Mouse (Mus musculus) hindbrain, postnatal 0 days (tissue): ENCODE measurements at regions not wholly inside any gene's neighbourhood (a gene's known extent, or its start where the extent isn't known, plus 50 kb on each side); places are given as distances from the start of the nearest gene placed in this dataset.

Experiments
- ATAC-seq: fragments of 200-750 bp; cut with Nextera tagmentation; 2 replicates; pipeline ENCODE4 v1.8.0; 2017; ENCODE audit warnings: mild to moderate bottlenecking, moderate TSS enrichment, moderate library complexity
- DNase-seq: peaks from one replicate; pipeline ENCODE4 v3.0.0-alpha.2; 2015; ENCODE audit warnings: low spot score
- H3K27ac ChIP-seq: fragments of 300-500 bp; sonication (generic); 2 replicates; pipeline ENCODE4 v1.5.1; 2014; ENCODE audit warnings: mild to moderate bottlenecking
- H3K27me3 ChIP-seq: fragments of 300-500 bp; sonication (generic); 2 replicates; pipeline ENCODE4 v1.6.1; 2014; ENCODE audit warnings: low read length, mixed read lengths; ENCODE audit not compliant: insufficient read depth
- H3K36me3 ChIP-seq: fragments of 300-500 bp; sonication (generic); 2 replicates; pipeline ENCODE4 v1.6.1; 2014; ENCODE audit warnings: low read length, mixed read lengths; ENCODE audit not compliant: insufficient read depth
- H3K4me1 ChIP-seq: fragments of 300-500 bp; sonication (generic); 2 replicates; pipeline ENCODE4 v1.6.1; 2014; ENCODE audit warnings: antibody characterized with exemption, low read length, mixed read lengths; ENCODE audit not compliant: insufficient read depth
- H3K4me2 ChIP-seq: fragments of 300-500 bp; sonication (generic); 2 replicates; pipeline ENCODE4 v1.6.1; 2014; ENCODE audit warnings: low read depth, mild to moderate bottlenecking, low read length, moderate library complexity, mixed read lengths
- H3K4me3 ChIP-seq: fragments of 300-500 bp; sonication (generic); 2 replicates; pipeline ENCODE4 v1.5.1; 2014; ENCODE audit warnings: low read length
- H3K9ac ChIP-seq: fragments of 300-500 bp; sonication (generic); replicated peaks from 2 replicates; pipeline ENCODE4 v1.6.1; 2014; ENCODE audit warnings: mild to moderate bottlenecking, low read length, moderate library complexity, mixed read lengths
- H3K9me3 ChIP-seq: fragments of 300-500 bp; sonication (generic); 2 replicates; pipeline ENCODE4 v1.6.1; 2016; ENCODE audit warnings: low read length, mixed read lengths
- CTCF ChIP-seq: IDR thresholded peaks from 2 replicates; pipeline ENCODE4 v1.5.1; 2016; ENCODE audit warnings: antibody characterized with exemption, control low read depth, low read depth
- WGBS: fragments of 180-500 bp; shearing (Covaris S2); extraction: QIAGEN DNeasy Blood & Tissue Kit; methylation state at CpG from one replicate; pipeline ENCODE4 v1.1.7; 2014; 5-methylcytosine and 5-hydroxymethylcytosine counted together

DNA sequence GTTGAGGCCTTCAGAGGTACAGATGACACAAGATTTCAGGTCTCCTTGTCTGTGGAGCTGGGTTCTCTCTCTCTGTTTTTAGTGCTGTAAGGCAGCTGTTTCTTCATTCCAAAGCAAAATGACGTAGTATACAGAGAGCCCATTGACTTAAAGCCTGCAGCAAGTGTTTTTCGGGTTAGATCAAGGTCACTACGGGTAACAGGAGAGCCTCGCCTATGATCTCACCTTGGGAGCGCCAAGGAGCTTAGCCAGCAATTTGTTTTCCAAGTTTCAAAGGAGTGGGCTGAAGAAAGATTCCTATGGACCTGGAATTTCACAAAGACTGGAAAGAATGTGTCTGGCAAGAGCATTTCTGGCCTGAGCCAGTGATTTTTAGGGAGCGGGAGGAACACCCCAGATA is 451.8 kb upstream of the Zfp462 start:
- Histone ChIP-seq H3K27ac (no peak overlapping the region), H3K9me3 (no peaks in the 10 kb centered on the region), H3K4me1 (no peaks in the 10 kb centered on the region), H3K4me3 (no peak overlapping the region), H3K4me2 (no peak overlapping the region), H3K36me3 (no peaks in the 10 kb centered on the region), H3K27me3 (no peaks in the 10 kb centered on the region), H3K9ac (no peak overlapping the region)
- no peak for ATAC-seq
- TF ChIP-seq CTCF = no peak
- no peak for DNase-seq
- 82% methylated on average over 6 of the region's 6 CpGs for WGBS

DNA sequence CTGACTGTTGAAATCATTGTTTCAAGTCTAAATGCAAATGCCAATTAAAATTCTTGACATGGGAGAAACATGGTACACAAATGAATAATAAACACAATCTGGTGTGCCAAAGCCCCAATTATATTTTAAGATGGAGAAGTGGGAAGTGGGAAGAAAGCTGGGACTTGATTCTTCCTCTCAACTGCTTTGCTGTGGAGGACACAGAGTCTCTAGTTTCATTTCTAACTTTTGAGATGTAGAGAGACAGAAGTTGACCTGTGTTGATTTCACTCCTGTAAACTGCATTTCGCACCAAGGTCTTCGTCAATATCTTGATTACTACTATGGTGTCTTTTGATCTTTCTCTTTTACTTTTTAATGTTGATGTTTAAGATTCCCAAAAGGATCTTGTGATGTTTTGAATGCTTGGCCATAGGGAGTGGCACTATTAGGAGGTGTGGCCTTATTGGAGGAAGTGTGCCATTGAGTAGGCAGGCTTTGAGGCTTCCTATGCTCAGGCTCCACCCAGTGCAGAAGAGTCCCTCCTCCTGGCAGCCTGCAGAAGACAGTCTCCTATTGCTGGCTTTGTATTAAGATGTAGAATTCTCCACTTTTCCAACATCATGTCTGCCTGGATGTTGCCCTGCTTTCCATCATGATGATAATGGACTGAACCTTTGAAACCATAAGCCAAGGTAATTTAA is 447.4 kb upstream of the Zfp462 start:
- no peak for DNase-seq
- H3K4me2 ChIP-seq = no peak overlapping the region
- no peaks in the 10 kb centered on the region for H3K27me3 ChIP-seq
- no peak for TF ChIP-seq CTCF
- no peak for ATAC-seq
- 96% methylated on average over 2 of the region's 2 CpGs for WGBS
- no peaks in the 10 kb centered on the region for H3K36me3 ChIP-seq
- H3K27ac ChIP-seq = no peak overlapping the region
- H3K4me1 ChIP-seq = no peaks in the 10 kb centered on the region
- no peak overlapping the region for H3K9ac ChIP-seq
- no peaks in the 10 kb centered on the region for H3K9me3 ChIP-seq
- no peak overlapping the region for H3K4me3 ChIP-seq

- H3K4me3 ChIP-seq = no peak overlapping the region
- no peak overlapping the region for H3K9ac ChIP-seq
- H3K4me2 ChIP-seq = no peak overlapping the region
- H3K27ac ChIP-seq = no peak overlapping the region
- no peaks in the 10 kb centered on the region for H3K9me3 ChIP-seq
- TF ChIP-seq CTCF = no peak
- no peaks in the 10 kb centered on the region for H3K36me3 ChIP-seq
- ATAC-seq = no peak
- no peaks in the 10 kb centered on the region for H3K4me1 ChIP-seq
- 90% methylated on average over 1 of the region's 1 CpGs for WGBS
- no peaks in the 10 kb centered on the region for H3K27me3 ChIP-seq
- DNase-seq = no peak
Measured at GRCm38 (mm10) chr4:54515934-54516333, 428.9 kb upstream of the Zfp462 start.

GRCm38 (mm10) chr4:54523283-54523682 is 421.6 kb upstream of the Zfp462 start:
- Histone ChIP-seq H3K4me1 (no peaks in the 10 kb centered on the region), H3K9me3 (no peaks in the 10 kb centered on the region), H3K4me2 (no peak overlapping the region), H3K27ac (no peak overlapping the region), H3K27me3 (no peaks in the 10 kb centered on the region), H3K36me3 (no peaks in the 10 kb centered on the region), H3K4me3 (no peak overlapping the region), H3K9ac (no peak overlapping the region)
- TF ChIP-seq CTCF = no peak
- no peak for DNase-seq
- 83% methylated on average over 5 of the region's 5 CpGs for WGBS
- ATAC-seq = no peak

GRCm38 (mm10) chr4:54526003-54526586 is 418.8 kb upstream of the Zfp462 start:
- no peak for DNase-seq
- Histone ChIP-seq H3K36me3 (no peaks in the 10 kb centered on the region), H3K4me2 (no peak overlapping the region), H3K27me3 (no peaks in the 10 kb centered on the region), H3K9ac (no peak overlapping the region), H3K9me3 (no peaks in the 10 kb centered on the region), H3K4me1 (no peaks in the 10 kb centered on the region), H3K4me3 (no peak overlapping the region), H3K27ac (no peak overlapping the region)
- no peak for ATAC-seq
- no peak for TF ChIP-seq CTCF
- WGBS = 71% methylated on average over 5 of the region's 5 CpGs

- no peak overlapping the region for H3K4me3 ChIP-seq
- ATAC-seq (no peak), DNase-seq (no peak)
- 91% methylated on average over 2 of the region's 2 CpGs for WGBS
- no peaks in the 10 kb centered on the region for H3K27me3 ChIP-seq
- H3K4me2 ChIP-seq = no peak overlapping the region
- no peak overlapping the region for H3K27ac ChIP-seq
- no peaks in the 10 kb centered on the region for H3K4me1 ChIP-seq
- TF ChIP-seq CTCF = no peak
- no peaks in the 10 kb centered on the region for H3K9me3 ChIP-seq
- no peak overlapping the region for H3K9ac ChIP-seq
- no peaks in the 10 kb centered on the region for H3K36me3 ChIP-seq
Measured at GRCm38 (mm10) chr4:54527660-54528059, 417.2 kb upstream of the Zfp462 start.

DNA sequence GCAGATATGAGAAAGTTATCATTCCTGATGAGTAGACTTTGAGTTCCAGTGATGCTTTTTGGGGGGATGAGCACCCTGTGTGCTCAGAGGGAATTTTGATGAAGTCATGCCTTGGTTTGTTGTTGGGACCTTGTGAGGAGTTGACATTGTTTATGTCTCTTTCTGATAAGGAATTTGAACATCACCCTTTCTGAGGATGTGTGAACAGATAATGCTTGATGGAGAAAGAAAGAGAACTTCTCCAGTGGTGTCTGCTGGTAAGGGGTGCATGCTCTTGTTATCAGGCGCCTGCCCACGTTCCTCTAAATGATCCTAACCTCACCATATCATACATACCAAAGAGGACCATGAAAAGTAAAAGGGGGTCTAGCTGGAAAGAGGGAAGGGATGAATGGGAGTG is 413.1 kb upstream of the Zfp462 start:
- Histone ChIP-seq H3K9me3 (no peaks in the 10 kb centered on the region), H3K4me3 (no peak overlapping the region), H3K27ac (no peak overlapping the region), H3K27me3 (no peaks in the 10 kb centered on the region), H3K9ac (no peak overlapping the region), H3K4me2 (no peak overlapping the region), H3K36me3 (no peaks in the 10 kb centered on the region), H3K4me1 (peaks cover 9% of the 10 kb centered on the region; the same call in 1 of the 2 replicates)
- DNase-seq (no peak), ATAC-seq (no peak)
- TF ChIP-seq CTCF = no peak
- 91% methylated on average over 2 of the region's 2 CpGs for WGBS
